In the genomic region with DNA sequence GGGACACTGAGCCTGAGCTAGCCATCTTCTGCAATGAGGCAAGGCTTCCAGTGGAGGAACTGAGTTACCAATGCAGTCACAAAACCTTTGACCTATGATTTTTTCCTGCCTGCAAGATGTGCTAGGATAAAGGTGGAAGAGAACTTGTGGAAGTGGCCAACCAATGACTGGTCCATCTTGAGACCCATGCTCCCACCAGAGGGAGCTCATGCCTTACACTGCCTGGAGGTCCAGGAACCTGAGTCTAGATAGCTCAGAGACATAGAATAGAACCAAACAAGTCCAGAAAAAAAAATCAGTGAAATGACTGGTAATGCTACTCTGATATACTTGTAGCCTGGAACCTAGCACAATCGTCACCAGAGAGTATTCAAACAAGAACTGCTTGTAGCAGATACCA, we compare ENCODE assay signal across 12 mouse cellular contexts.
DNase-seq lines count a peak whose midpoint lies in the region; ATAC-seq and TF ChIP-seq lines count a peak whose summit lies in the region.
"Had no signal": no experiment of that assay in that cellular context is flagged by ENCODE, and none has a peak within 500 bp of the region (broad histone marks: within the 10 kb centered on the region; RNA-seq: fewer than 3 reads in every experiment).

No protein-coding gene starts in this region.

- H3K4me1 ChIP-seq in heart, postnatal 0 days (ENCODE audit: control insufficient read depth, insufficient read depth), result no peaks in the 10 kb centered on the region
- H3K4me1 ChIP-seq in small intestine, adult 2 months (ENCODE audit: control insufficient read depth, insufficient read depth, insufficient read length, low read length), result no peaks in the 10 kb centered on the region
- H3K4me1 ChIP-seq in midbrain, embryonic 11.5 days (ENCODE audit: control insufficient read depth, insufficient read depth, low read length), result no peaks in the 10 kb centered on the region
- H3K4me1 ChIP-seq: hindbrain, embryonic 10.5 days; midbrain, embryonic 15.5 days had no signal

- WGBS in heart, postnatal 0 days, result 54% methylated on average over 1 of the region's 1 CpGs
- 55% methylated on average over 1 of the region's 1 CpGs for WGBS in small intestine, adult 2 months
- 69% methylated on average over 1 of the region's 1 CpGs for WGBS in midbrain, embryonic 11.5 days

- no peak overlapping the region for H3K9ac ChIP-seq in heart, postnatal 0 days (replicated peaks; ENCODE audit: low read depth, low read length)
- H3K9ac ChIP-seq in midbrain, embryonic 11.5 days (ENCODE audit: low read length), result no peak overlapping the region
- H3K9ac ChIP-seq: midbrain, embryonic 15.5 days had no signal

- peak; percentile 47 for TF ChIP-seq CTCF in heart, postnatal 0 days (IDR thresholded peaks at IDR 0.05; ENCODE audit: low read depth)
- TF ChIP-seq CTCF in small intestine, adult 2 months (IDR thresholded peaks at IDR 0.05; ENCODE audit: extremely low read depth, insufficient read length, insufficient replicate concordance, low read depth, low read length), result peak; percentile 25; the same call in 1 of the 2 replicates

- no peak for TF ChIP-seq EP300 in heart, postnatal 0 days (IDR thresholded peaks at IDR 0.05; ENCODE audit: low read depth)

- no peaks in the 10 kb centered on the region for H3K36me3 ChIP-seq in heart, postnatal 0 days (replicated peaks; ENCODE audit: control insufficient read depth, insufficient read depth, low read length)
- H3K36me3 ChIP-seq in small intestine, adult 2 months (ENCODE audit: control insufficient read depth, insufficient read depth, low read length), result no peaks in the 10 kb centered on the region
- H3K36me3 ChIP-seq in midbrain, embryonic 11.5 days (ENCODE audit: control insufficient read depth, insufficient read depth, low read length), result no peaks in the 10 kb centered on the region
- H3K36me3 ChIP-seq: hindbrain, embryonic 10.5 days; midbrain, embryonic 15.5 days had no signal

- TF ChIP-seq POLR2A in small intestine, adult 2 months (IDR thresholded peaks at IDR 0.05; ENCODE audit: low read depth, low read length), result no peak

- peak; percentile 5 for DNase-seq in heart, postnatal 0 days (ENCODE audit: low spot score)
- no peak for DNase-seq in heart, adult 9 months (ENCODE audit: low spot score in 2 of 2)
- DNase-seq in ovary, postnatal 14 days (ENCODE audit: low spot score), result peak; percentile 5
- no peak for DNase-seq in ovary, postnatal 10 days (ENCODE audit: low spot score)
- DNase-seq in embryo, embryonic 10 days (ENCODE audit: low spot score), result peak; percentile 21
- no peak for DNase-seq in midbrain, embryonic 11.5 days (ENCODE audit: low spot score, missing footprints)
- DNase-seq in spleen, postnatal 14 days (ENCODE audit: low spot score in 2 of 2), result no peak
- DNase-seq: cerebellum, adult 11 months; left cerebral cortex, postnatal 4 days had no signal

- H3K4me2 ChIP-seq in heart, postnatal 0 days (ENCODE audit: low read depth, low read length), result no peak overlapping the region
- no peak overlapping the region for H3K4me2 ChIP-seq in midbrain, embryonic 11.5 days
- H3K4me2 ChIP-seq: midbrain, embryonic 15.5 days had no signal

- H3K27ac ChIP-seq in heart, postnatal 0 days (ENCODE audit: low read depth), result no peak overlapping the region
- no peak overlapping the region for H3K27ac ChIP-seq in small intestine, adult 2 months (ENCODE audit: insufficient read depth, low read depth, low read length)
- no peak overlapping the region for H3K27ac ChIP-seq in midbrain, embryonic 11.5 days (ENCODE audit: low read depth, low read length)
- H3K27ac ChIP-seq: hindbrain, embryonic 10.5 days; midbrain, embryonic 15.5 days had no signal

- no peaks in the 10 kb centered on the region for H3K27me3 ChIP-seq in heart, postnatal 0 days (ENCODE audit: control insufficient read depth, insufficient read depth, low read length)
- no peaks in the 10 kb centered on the region for H3K27me3 ChIP-seq in small intestine, adult 2 months (ENCODE audit: control insufficient read depth, insufficient read depth, low read length)
- no peaks in the 10 kb centered on the region; the same call in 1 of the 2 replicates for H3K27me3 ChIP-seq in midbrain, embryonic 11.5 days (ENCODE audit: control insufficient read depth, insufficient read depth, low read length)

- H3K9me3 ChIP-seq in heart, postnatal 0 days (replicated peaks; ENCODE audit: control insufficient read depth, low read length), result no peaks in the 10 kb centered on the region
- H3K9me3 ChIP-seq in midbrain, embryonic 11.5 days (ENCODE audit: control insufficient read depth, low read length), result no peaks in the 10 kb centered on the region
- H3K9me3 ChIP-seq: hindbrain, embryonic 10.5 days; midbrain, embryonic 15.5 days had no signal

- no peak overlapping the region for H3K4me3 ChIP-seq in heart, postnatal 0 days (ENCODE audit: low read depth, low read length)
- H3K4me3 ChIP-seq in small intestine, adult 2 months (ENCODE audit: low read depth, low read length), result no peak overlapping the region
- no peak overlapping the region for H3K4me3 ChIP-seq in midbrain, embryonic 11.5 days (ENCODE audit: low read depth, low read length)
- H3K4me3 ChIP-seq: hindbrain, embryonic 10.5 days; midbrain, embryonic 15.5 days had no signal

- ATAC-seq in heart, postnatal 0 days (ENCODE audit: insufficient read depth, low read depth), result no peak
- ATAC-seq in midbrain, embryonic 11.5 days (ENCODE audit: low FRiP score), result no peak
- ATAC-seq: midbrain, embryonic 15.5 days had no signal

Comparison
In these comparisons a context has a peak if more than half of its experiments do, and no peak if none do; other contexts are left out.
1. DNase-seq: peak in heart, postnatal 0 days (single experiment), ovary, postnatal 14 days (single experiment) and embryo, embryonic 10 days (single experiment); none in heart, adult 9 months (0 of 2), ovary, postnatal 10 days (single experiment), midbrain, embryonic 11.5 days (single experiment) and spleen, postnatal 14 days (0 of 2).